Mouse (Mus musculus) embryonic facial prominence, embryonic 14.5 days (tissue): ENCODE data around the gene Muc20. TPM values are rescaled to one million over a fixed set of nuclear protein-coding genes. Genes with fewer than 3 reads are reported as not detected.

Experiments used
- ATAC-seq: fragments of 200-750 bp; cut with Nextera tagmentation; 2 replicates; pipeline ENCODE4 v1.8.0; 2017; ENCODE audit warnings: low read depth, moderate number of reproducible peaks, moderate TSS enrichment
- DNase-seq: peaks from one replicate; pipeline ENCODE4 v3.0.0-alpha.2; 2015; ENCODE audit warnings: low spot score
- H3K27ac ChIP-seq: fragments of 300-500 bp; sonication (generic); replicated peaks from 2 replicates; pipeline ENCODE4 v1.5.1; 2014; ENCODE audit warnings: low read depth, mild to moderate bottlenecking, low read length, moderate library complexity
- H3K27me3 ChIP-seq: fragments of 300-500 bp; sonication (generic); replicated peaks from 2 replicates; pipeline ENCODE4 v1.6.1; 2014; ENCODE audit warnings: low read length; ENCODE audit not compliant: control insufficient read depth, insufficient read depth
- H3K36me3 ChIP-seq: fragments of 300-500 bp; sonication (generic); 2 replicates; pipeline ENCODE4 v1.6.1; 2014; ENCODE audit warnings: low read length, mixed read lengths; ENCODE audit not compliant: control insufficient read depth, insufficient read depth
- H3K4me1 ChIP-seq: fragments of 300-500 bp; sonication (generic); 2 replicates; pipeline ENCODE4 v1.6.1; 2014; ENCODE audit warnings: antibody characterized with exemption, low read length; ENCODE audit not compliant: control insufficient read depth, insufficient read depth
- H3K4me2 ChIP-seq: fragments of 300-500 bp; sonication (generic); 2 replicates; pipeline ENCODE4 v1.6.1; 2014; ENCODE audit warnings: low read depth, mild to moderate bottlenecking, low read length, moderate library complexity, mixed read lengths
- H3K4me3 ChIP-seq: fragments of 300-500 bp; sonication (generic); 2 replicates; pipeline ENCODE4 v1.5.1; 2014; ENCODE audit warnings: low read depth, mild to moderate bottlenecking, low read length
- H3K9ac ChIP-seq: fragments of 300-500 bp; sonication (generic); 2 replicates; pipeline ENCODE4 v1.6.1; 2014; ENCODE audit warnings: low read depth, mild to moderate bottlenecking, low read length, moderate library complexity, mixed read lengths
- H3K9me3 ChIP-seq: fragments of 300-500 bp; sonication (generic); 2 replicates; pipeline ENCODE4 v1.6.1; 2016; ENCODE audit warnings: low read length; ENCODE audit not compliant: control insufficient read depth
- WGBS: fragments of 180-500 bp; shearing (Covaris S2); extraction: QIAGEN DNeasy Blood & Tissue Kit; methylation state at CpG from one replicate; pipeline ENCODE4 v1.1.7; 2014; 5-methylcytosine and 5-hydroxymethylcytosine counted together
- polyA plus RNA-seq: library from polyadenylated mRNA; unstranded; fragments of >200 nt; fragmentation: Nextera tagmentation; extraction: Ambion mirVana; gene quantifications from 2 replicates; pipeline ENCODE4 v1.2.1, GENCODE M21; 2014

The Muc20 gene
- polyA plus RNA-seq, 1 experiment from 2014 or later: 0.79 TPM

DNA sequence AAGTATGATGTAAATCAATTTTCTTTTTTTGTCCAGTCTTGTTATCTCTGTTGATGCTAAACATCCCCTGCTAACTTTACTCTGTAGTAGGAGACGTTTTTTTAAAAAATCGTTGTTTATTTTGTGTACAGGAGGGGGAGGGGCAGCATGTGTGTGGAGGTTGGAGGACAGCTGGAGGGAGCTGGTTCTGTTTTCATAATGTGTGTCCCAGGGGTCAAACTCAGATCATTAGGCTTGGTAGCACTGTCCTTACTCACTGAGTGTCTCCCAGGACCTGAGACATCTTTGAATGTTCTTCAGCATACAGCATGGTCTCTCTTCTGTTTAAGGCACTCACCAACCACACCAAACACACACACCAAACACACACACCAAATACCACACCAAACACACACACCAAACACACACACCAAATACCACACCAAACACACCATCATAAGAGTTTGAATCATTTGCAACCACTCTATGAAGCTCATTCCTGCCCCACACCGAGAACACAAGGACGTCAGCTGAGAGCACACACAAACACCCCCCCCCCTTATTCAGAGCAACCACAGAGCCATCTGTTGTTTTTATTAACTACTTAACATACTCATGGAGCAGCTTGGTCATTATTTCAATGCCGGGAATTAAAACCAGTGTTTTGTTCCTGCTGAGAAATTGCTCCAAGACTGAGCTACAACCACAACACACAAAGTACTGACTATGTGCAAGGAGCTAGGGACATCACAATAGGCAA, 13.7 kb downstream of the Muc20 start:
- Histone ChIP-seq H3K9ac (no peak overlapping the region), H3K36me3 (no peaks in the 10 kb centered on the region), H3K9me3 (no peaks in the 10 kb centered on the region), H3K27ac (no peak overlapping the region), H3K4me1 (no peaks in the 10 kb centered on the region), H3K27me3 (no peaks in the 10 kb centered on the region), H3K4me3 (no peak overlapping the region), H3K4me2 (no peak overlapping the region)
- no peak for ATAC-seq
- 50% methylated on average over 5 of the region's 5 CpGs for WGBS
- DNase-seq: no peak

DNA sequence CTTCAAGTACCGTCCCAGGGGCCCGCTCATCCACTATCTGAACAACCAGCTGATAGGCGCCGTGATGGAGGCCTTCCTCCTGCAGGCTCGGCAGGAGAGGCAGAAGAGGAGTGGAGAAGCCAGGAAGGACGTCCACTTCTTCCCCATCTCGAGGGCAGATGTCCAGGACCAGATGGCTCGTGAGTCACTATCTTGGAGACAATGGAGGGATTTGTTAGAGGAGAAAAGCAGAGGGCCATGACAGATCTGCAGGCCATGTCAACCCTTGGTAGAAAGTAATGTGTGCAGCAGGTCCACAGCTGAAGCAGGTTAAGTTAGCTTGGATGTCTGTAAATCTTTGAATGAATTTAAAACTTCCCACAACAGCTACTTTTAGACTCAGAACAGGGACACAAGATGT, 18.3 kb downstream of the Muc20 start:
- Histone ChIP-seq H3K4me1 (no peaks in the 10 kb centered on the region), H3K4me2 (no peak overlapping the region), H3K9me3 (no peaks in the 10 kb centered on the region), H3K9ac (no peak overlapping the region), H3K4me3 (no peak overlapping the region), H3K36me3 (no peaks in the 10 kb centered on the region), H3K27me3 (no peaks in the 10 kb centered on the region), H3K27ac (no peak overlapping the region)
- DNase-seq (no peak), ATAC-seq (no peak)
- 56% methylated on average over 8 of the region's 8 CpGs for WGBS

DNA sequence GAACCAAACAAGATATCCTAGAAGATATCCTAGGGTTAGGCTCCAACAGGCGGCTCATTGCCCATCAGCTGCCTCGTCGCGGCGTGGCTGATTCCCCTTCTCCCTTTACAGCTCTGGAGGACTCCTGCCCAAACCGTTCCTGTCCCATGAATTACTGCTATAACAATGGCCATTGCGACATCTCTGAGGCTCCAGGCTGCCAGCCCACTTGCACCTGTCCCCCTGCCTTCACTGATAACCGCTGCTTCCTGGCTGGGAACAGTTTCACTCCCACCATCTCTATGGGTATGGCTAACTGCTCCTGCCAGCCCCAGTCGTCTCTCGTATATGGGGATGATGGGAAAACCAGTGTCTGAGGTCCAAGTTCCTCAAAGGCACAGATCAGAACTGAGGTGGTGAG, 20.6 kb downstream of the Muc20 start:
- no peaks in the 10 kb centered on the region for H3K4me1 ChIP-seq
- no peaks in the 10 kb centered on the region for H3K36me3 ChIP-seq
- no peak overlapping the region for H3K27ac ChIP-seq
- H3K27me3 ChIP-seq: no peaks in the 10 kb centered on the region
- no peak overlapping the region for H3K9ac ChIP-seq
- no peak overlapping the region for H3K4me2 ChIP-seq
- H3K9me3 ChIP-seq: no peaks in the 10 kb centered on the region
- H3K4me3 ChIP-seq: no peak overlapping the region
- ATAC-seq (no peak), DNase-seq (no peak)
- 79% methylated on average over 10 of the region's 10 CpGs for WGBS

DNA sequence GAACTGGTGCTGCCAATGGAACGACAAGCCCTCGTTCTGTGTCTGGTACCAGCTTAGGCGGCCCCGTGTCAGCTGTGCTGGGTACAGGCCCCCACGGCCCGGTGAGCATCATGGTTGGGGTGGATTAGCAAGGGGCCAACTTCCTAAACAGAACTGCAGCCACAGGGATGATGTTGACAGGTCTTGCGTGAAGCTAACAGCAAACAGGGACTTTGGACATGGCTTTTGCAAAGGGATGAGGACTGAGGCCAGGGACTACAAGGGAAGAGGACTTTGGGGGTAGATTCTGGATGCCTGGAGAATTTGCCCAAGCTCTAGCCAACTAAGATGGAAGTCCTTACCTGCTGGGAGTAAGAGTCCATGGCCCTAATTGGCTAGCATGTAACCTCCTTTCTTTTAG, 30.3 kb downstream of the Muc20 start:
- no peak overlapping the region for H3K27ac ChIP-seq
- no peak for ATAC-seq
- H3K4me2 ChIP-seq: no peak overlapping the region
- no peaks in the 10 kb centered on the region for H3K4me1 ChIP-seq
- DNase-seq: no peak
- H3K4me3 ChIP-seq: no peak overlapping the region
- H3K9me3 ChIP-seq: no peaks in the 10 kb centered on the region
- H3K36me3 ChIP-seq: no peaks in the 10 kb centered on the region
- WGBS: 89% methylated on average over 7 of the region's 7 CpGs
- H3K27me3 ChIP-seq: no peaks in the 10 kb centered on the region
- H3K9ac ChIP-seq: no peak overlapping the region

DNA sequence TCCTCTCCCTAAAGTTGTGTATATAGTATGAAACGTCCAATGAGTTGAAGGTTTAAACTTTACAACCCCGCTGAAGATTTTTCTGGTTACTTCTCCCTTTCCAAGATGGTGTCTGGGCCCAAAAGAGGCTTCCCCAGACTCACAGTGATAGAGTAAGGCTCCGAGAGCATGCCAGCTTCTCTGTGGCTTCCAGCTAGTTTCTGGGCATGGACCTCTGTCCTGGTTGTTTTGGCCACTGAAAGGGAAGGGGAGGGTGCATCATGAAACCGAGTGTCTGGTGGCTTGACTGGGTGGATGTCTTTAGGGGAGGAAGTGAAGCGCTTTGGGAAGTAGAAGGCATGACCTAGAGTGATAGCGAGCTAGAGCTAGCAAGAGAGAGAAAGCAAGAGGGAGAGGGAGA, 32.3 kb downstream of the Muc20 start:
- no peak overlapping the region for H3K4me3 ChIP-seq
- no peak overlapping the region for H3K27ac ChIP-seq
- no peak for ATAC-seq
- no peaks in the 10 kb centered on the region for H3K9me3 ChIP-seq
- H3K36me3 ChIP-seq: no peaks in the 10 kb centered on the region
- no peaks in the 10 kb centered on the region for H3K4me1 ChIP-seq
- H3K27me3 ChIP-seq: no peaks in the 10 kb centered on the region
- 65% methylated on average over 6 of the region's 6 CpGs for WGBS
- H3K9ac ChIP-seq: no peak overlapping the region
- no peak for DNase-seq
- no peak overlapping the region for H3K4me2 ChIP-seq

DNA sequence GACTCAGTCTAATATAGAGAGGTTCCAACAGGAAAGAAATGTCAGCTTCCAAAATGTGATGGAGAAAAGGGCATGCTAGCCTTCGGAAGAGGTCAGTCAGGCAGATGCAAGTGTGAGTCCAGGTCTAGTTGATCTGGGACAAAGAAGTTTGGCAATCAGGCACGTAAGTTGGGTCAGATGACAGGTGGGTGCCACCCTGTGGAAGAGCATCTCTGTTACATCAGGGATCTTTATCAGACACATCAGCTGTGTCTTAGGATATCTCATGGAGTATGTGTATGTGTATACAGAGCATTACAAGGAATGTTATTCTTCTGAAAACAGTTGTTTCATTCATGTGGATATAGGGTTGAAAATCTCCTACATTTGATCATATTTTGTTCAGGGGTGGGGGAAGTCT, 32.7 kb downstream of the Muc20 start:
- H3K4me1 ChIP-seq: no peaks in the 10 kb centered on the region
- no peak overlapping the region for H3K4me2 ChIP-seq
- H3K27me3 ChIP-seq: no peaks in the 10 kb centered on the region
- no peak overlapping the region for H3K9ac ChIP-seq
- no peak overlapping the region for H3K27ac ChIP-seq
- H3K4me3 ChIP-seq: no peak overlapping the region
- WGBS: 82% methylated on average over 2 of the region's 2 CpGs
- DNase-seq: no peak
- ATAC-seq: no peak
- no peaks in the 10 kb centered on the region for H3K36me3 ChIP-seq
- no peaks in the 10 kb centered on the region for H3K9me3 ChIP-seq

DNA sequence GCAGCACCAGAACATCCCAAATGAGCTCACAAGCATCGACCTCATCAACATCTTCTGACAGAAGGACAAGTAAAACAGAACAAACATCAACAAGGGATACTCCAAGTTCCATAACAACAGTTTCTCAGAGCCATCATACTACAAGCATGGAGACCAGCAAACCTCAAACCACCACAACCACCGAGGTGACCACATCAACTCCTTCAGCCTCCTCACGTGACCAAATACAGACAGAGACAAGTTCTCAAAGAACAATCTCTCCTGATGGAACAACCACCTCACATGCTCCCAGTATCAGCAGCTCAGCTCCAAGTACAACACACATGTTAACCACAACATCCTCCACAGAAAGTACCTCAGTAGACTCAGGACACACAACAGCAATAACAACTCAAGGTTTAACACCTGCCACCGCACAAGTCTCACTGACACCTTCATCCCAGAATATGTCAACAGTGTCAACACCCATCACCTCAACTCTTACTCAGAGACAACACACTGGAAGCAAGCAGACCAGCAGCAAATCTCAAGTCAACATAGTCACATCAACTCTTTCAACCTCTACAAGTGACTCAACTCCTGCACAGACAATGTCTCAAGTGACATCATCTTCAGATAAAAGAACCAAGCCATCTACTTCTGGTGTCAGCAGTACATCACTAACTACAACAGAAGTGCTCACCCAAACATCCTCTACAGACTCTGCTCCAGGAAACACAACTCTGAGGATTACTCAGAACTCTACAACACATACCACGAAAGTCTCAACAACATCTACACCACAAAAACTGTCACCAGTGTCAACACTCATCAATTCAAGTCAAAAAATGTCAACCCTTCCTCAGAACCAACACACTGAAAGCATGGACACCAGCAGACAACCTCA, 46.8 kb downstream of the Muc20 start:
- no peak for ATAC-seq

DNA sequence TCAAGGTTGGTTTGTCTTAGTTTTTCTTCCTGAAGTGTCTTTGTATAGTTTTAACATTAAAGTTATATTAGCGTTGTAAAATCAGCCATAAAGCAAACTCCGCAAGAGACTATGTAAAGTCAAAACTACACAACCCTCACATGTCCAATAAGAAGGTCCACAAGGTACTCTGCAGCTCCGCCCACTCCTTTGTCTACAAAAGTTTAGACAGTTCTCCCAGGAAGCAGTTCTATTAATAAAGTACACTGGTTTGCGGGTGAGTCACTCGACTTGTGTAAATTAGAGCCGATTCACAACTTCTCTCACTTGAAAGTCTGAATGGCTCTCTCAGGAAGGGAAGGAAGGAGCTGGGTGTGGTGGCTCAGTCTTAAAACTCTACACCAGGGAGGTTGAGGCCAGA, 51.4 kb downstream of the Muc20 start:
- H3K9ac ChIP-seq: no peak overlapping the region
- H3K4me3 ChIP-seq: no peak overlapping the region
- no peaks in the 10 kb centered on the region for H3K4me1 ChIP-seq
- no peaks in the 10 kb centered on the region for H3K9me3 ChIP-seq
- no peak overlapping the region for H3K27ac ChIP-seq
- WGBS: 79% methylated on average over 6 of the region's 6 CpGs
- ATAC-seq: no peak
- H3K4me2 ChIP-seq: no peak overlapping the region
- DNase-seq: no peak
- no peaks in the 10 kb centered on the region for H3K27me3 ChIP-seq
- no peaks in the 10 kb centered on the region for H3K36me3 ChIP-seq

More for the DNA sequence above, 46.8 kb downstream of the Muc20 start:
- Histone ChIP-seq H3K4me2 (no peak overlapping the region), H3K27me3 (no peaks in the 10 kb centered on the region), H3K36me3 (no peaks in the 10 kb centered on the region), H3K9me3 (no peaks in the 10 kb centered on the region), H3K27ac (no peak overlapping the region), H3K4me3 (no peak overlapping the region), H3K4me1 (no peaks in the 10 kb centered on the region), H3K9ac (no peak overlapping the region)
- no peak for DNase-seq
- 81% methylated on average over 5 of the region's 5 CpGs for WGBS
